Mouse (Mus musculus): ENCODE data around the gene Reg4.

GRCm38 (mm10) chr3:98223263-98223662 is 1.3 kb downstream of the Reg4 start:
- TF ChIP-seq CTCF (IDR thresholded peaks at IDR 0.05; ENCODE audit: control insufficient read depth, insufficient read depth, insufficient replicate concordance, low read depth, low read length) (no peak), POLR2A (IDR thresholded peaks at IDR 0.05; ENCODE audit: control insufficient read depth, low read depth, low read length) (no peak)

All from testis, adult 2 months (tissue).